Mouse (Mus musculus): Measurements from ENCODE around the gene Prss50. TPM values are rescaled to one million over a fixed set of nuclear protein-coding genes. Genes with fewer than 3 reads are reported as not detected.

Gene Prss50
- polyA plus RNA-seq (2012; rRNA removed; ENCODE audit: low replicate concordance): 0.07 TPM in 1 of 2 replicates, not detected in the other

GRCm38 (mm10) chr9:110857781-110858472 lies at the start of gene Prss50:
Gene Prss50 (plus strand): TSS chr9:110857967.

GRCm38 (mm10) chr9:110813789-110814188 lies 44.0 kb upstream of the Prss50 start, which contains the start of gene Prss44:
Gene Prss44 (plus strand): TSS chr9:110813994.

GRCm38 (mm10) chr9:110826390-110826789 lies 31.4 kb upstream of the Prss50 start, which contains the start of gene Prss43:
Gene Prss43 (plus strand): TSS chr9:110826690.

GRCm38 (mm10) chr9:110834411-110834810 lies 23.4 kb upstream of the Prss50 start, which contains the start of gene Prss45:
Gene Prss45 (plus strand): TSS chr9:110834588.

GRCm38 (mm10) chr9:110844206-110844605 lies 13.6 kb upstream of the Prss50 start, which contains the start of gene Prss46:
Gene Prss46 (plus strand): TSS chr9:110844506.

GRCm38 (mm10) chr9:110879191-110879920 lies 21.6 kb downstream of the Prss50 start, which contains the start of gene Als2cl:
Gene Als2cl (plus strand): TSS chr9:110879870.

GRCm38 (mm10) chr9:110879998-110880561 lies 22.3 kb downstream of the Prss50 start, which contains the start of gene Tmie:
Gene Tmie (minus strand): TSS chr9:110880113.

Other genes with a start within 250 kb of the Prss50 start
- 11.2 and 11.4 TPM in 2 replicates for gene Nradd, start 233.5 kb upstream of the Prss50 start, polyA plus RNA-seq (2012; rRNA removed; ENCODE audit: low replicate concordance)
- gene Nbeal2, start 203.8 kb upstream of the Prss50 start, polyA plus RNA-seq (2012; rRNA removed; ENCODE audit: low replicate concordance): 43.4 and 66.9 TPM in 2 replicates
- 70.4 and 96.1 TPM in 2 replicates for gene Ccdc12, start 201.5 kb upstream of the Prss50 start, polyA plus RNA-seq (2012; rRNA removed; ENCODE audit: low replicate concordance)
- gene Myl3, start 116.1 kb upstream of the Prss50 start, polyA plus RNA-seq (2012; rRNA removed; ENCODE audit: low replicate concordance): 1.2 and 7.3 TPM in 2 replicates
- 93.3 and 128 TPM in 2 replicates for gene Pth1r, start 110.8 kb upstream of the Prss50 start, polyA plus RNA-seq (2012; rRNA removed; ENCODE audit: low replicate concordance)
- not detected in 2 replicates for gene Prss42, start 59.8 kb upstream of the Prss50 start, polyA plus RNA-seq (2012; rRNA removed; ENCODE audit: low replicate concordance)
- gene Prss44, start 44.0 kb upstream of the Prss50 start, polyA plus RNA-seq (2012; rRNA removed; ENCODE audit: low replicate concordance): not detected in 2 replicates
- 0.04 TPM in 1 of 2 replicates, not detected in the other for gene Prss43, start 31.3 kb upstream of the Prss50 start, polyA plus RNA-seq (2012; rRNA removed; ENCODE audit: low replicate concordance)
- gene Prss45, start 23.4 kb upstream of the Prss50 start, polyA plus RNA-seq (2012; rRNA removed; ENCODE audit: low replicate concordance): not detected in 2 replicates
- not detected in 2 replicates for gene Prss46, start 13.5 kb upstream of the Prss50 start, polyA plus RNA-seq (2012; rRNA removed; ENCODE audit: low replicate concordance)
- 63.3 and 112 TPM in 2 replicates for gene Als2cl, start 21.9 kb downstream of the Prss50 start, polyA plus RNA-seq (2012; rRNA removed; ENCODE audit: low replicate concordance)
- gene Tmie, start 22.1 kb downstream of the Prss50 start, polyA plus RNA-seq (2012; rRNA removed; ENCODE audit: low replicate concordance): 5.6 and 7.9 TPM in 2 replicates
- gene Fam240a, start 58.9 kb downstream of the Prss50 start, polyA plus RNA-seq (2012; rRNA removed; ENCODE audit: low replicate concordance): not detected in 2 replicates
- gene Tdgf1, start 88.2 kb downstream of the Prss50 start, polyA plus RNA-seq (2012; rRNA removed; ENCODE audit: low replicate concordance): 0.11 and 0.17 TPM in 2 replicates
- gene Lrrc2, start 93.6 kb downstream of the Prss50 start, polyA plus RNA-seq (2012; rRNA removed; ENCODE audit: low replicate concordance): 4.2 TPM in 1 of 2 replicates, not detected in the other
- gene Rtp3, start 132.6 kb downstream of the Prss50 start, polyA plus RNA-seq (2012; rRNA removed; ENCODE audit: low replicate concordance): 5.4 and 9.1 TPM in 2 replicates
- gene Ltf, start 161.3 kb downstream of the Prss50 start, polyA plus RNA-seq (2012; rRNA removed; ENCODE audit: low replicate concordance): 41.0 and 80.0 TPM in 2 replicates
- 4.3 and 7.2 TPM in 2 replicates for gene Ccrl2, start 199.6 kb downstream of the Prss50 start, polyA plus RNA-seq (2012; rRNA removed; ENCODE audit: low replicate concordance)